Mouse (Mus musculus): ENCODE data around the gene Wnk2.
A peak's percentile ranks its signal among the peaks of the same experiment; 100 is the strongest.

Gene Wnk2

GRCm38 (mm10) chr13:49140567-49140966, 7.2 kb downstream of the Wnk2 start:
- no peak for DNase-seq

GRCm38 (mm10) chr13:49134491-49134890, 13.3 kb downstream of the Wnk2 start:
- DNase-seq = peak; percentile 42 to 48

- peak; percentile 64 to 82 for DNase-seq
Observed at GRCm38 (mm10) chr13:49133125-49133524, 14.7 kb downstream of the Wnk2 start.

GRCm38 (mm10) chr13:49131946-49132687, 15.7 kb downstream of the Wnk2 start:
- DNase-seq = peak; percentile 42 to 54

- DNase-seq = no peak
Observed at GRCm38 (mm10) chr13:49131342-49131855, 16.4 kb downstream of the Wnk2 start.

- peak; percentile 46 to 61 for DNase-seq
Observed at GRCm38 (mm10) chr13:49129845-49130244, 18.0 kb downstream of the Wnk2 start.

- DNase-seq = peak in 1 of 2 experiments; percentile 26
Observed at GRCm38 (mm10) chr13:49129154-49129553, 18.7 kb downstream of the Wnk2 start.

GRCm38 (mm10) chr13:49127844-49128631, 19.8 kb downstream of the Wnk2 start:
- DNase-seq = peak; percentile 58 to 68

- DNase-seq = no peak
Observed at GRCm38 (mm10) chr13:49122106-49122505, 25.7 kb downstream of the Wnk2 start.

GRCm38 (mm10) chr13:49117563-49117962, 30.3 kb downstream of the Wnk2 start:
- DNase-seq = no peak

- peak in 1 of 2 experiments; percentile 64 for DNase-seq
Observed at GRCm38 (mm10) chr13:49114921-49115320, 32.9 kb downstream of the Wnk2 start.

- DNase-seq = no peak
Observed at GRCm38 (mm10) chr13:49114116-49114515, 33.7 kb downstream of the Wnk2 start.

- no peak for DNase-seq
Observed at GRCm38 (mm10) chr13:49113345-49113744, 34.5 kb downstream of the Wnk2 start.

- DNase-seq = no peak
Observed at GRCm38 (mm10) chr13:49112652-49113051, 35.2 kb downstream of the Wnk2 start.

GRCm38 (mm10) chr13:49109665-49110064, 38.1 kb downstream of the Wnk2 start:
- no peak for DNase-seq

GRCm38 (mm10) chr13:49108119-49108846, 39.5 kb downstream of the Wnk2 start:
- DNase-seq = no peak

- DNase-seq = no peak
Observed at GRCm38 (mm10) chr13:49103913-49104312, 43.9 kb downstream of the Wnk2 start.

- DNase-seq = peak in 1 of 2 experiments; percentile 57
Observed at GRCm38 (mm10) chr13:49103235-49103634, 44.6 kb downstream of the Wnk2 start.

- peak; percentile 42 to 66 for DNase-seq
Observed at GRCm38 (mm10) chr13:49100417-49100816, 47.4 kb downstream of the Wnk2 start.

- DNase-seq = no peak
Observed at GRCm38 (mm10) chr13:49096826-49097225, 51.0 kb downstream of the Wnk2 start.

- DNase-seq = no peak
Observed at GRCm38 (mm10) chr13:49094667-49095066, 53.1 kb downstream of the Wnk2 start.

- DNase-seq = peak; percentile 73 to 75
Observed at GRCm38 (mm10) chr13:49093471-49093891, 54.3 kb downstream of the Wnk2 start.

- DNase-seq = no peak
Observed at GRCm38 (mm10) chr13:49092596-49092995, 55.2 kb downstream of the Wnk2 start.
